26 mouse cellular contexts compared by ENCODE assay signal in genomic region chr17:87848964-87849363, GRCm38 (mm10). TPM values are rescaled to one million over a fixed set of nuclear protein-coding genes. Genes with fewer than 3 reads are reported as not detected.
DNase-seq lines count a peak whose midpoint lies in the region; ATAC-seq and TF ChIP-seq lines count a peak whose summit lies in the region.
"Had no signal": no experiment of that assay in that cellular context is flagged by ENCODE, and none has a peak within 500 bp of the region (broad histone marks: within the 10 kb centered on the region; RNA-seq: fewer than 3 reads in every experiment).

No protein-coding gene starts in this region.

- H3K4me2 ChIP-seq in heart, embryonic 11.5 days: no peak overlapping the region
- H3K4me2 ChIP-seq: embryonic facial prominence, embryonic 13.5 days; heart, embryonic 13.5 days had no signal

- H3K9me3 ChIP-seq in heart, embryonic 11.5 days (replicated peaks; ENCODE audit: control insufficient read depth, low read length): no peaks in the 10 kb centered on the region
- H3K9me3 ChIP-seq: embryonic facial prominence, embryonic 13.5 days had no signal

- ATAC-seq in heart, embryonic 11.5 days (replicated peaks; ENCODE audit: insufficient number of reproducible peaks, low FRiP score, low TSS enrichment): no peak
- ATAC-seq: forebrain, embryonic 14.5 days; hindbrain, embryonic 16.5 days; inflammation-experienced regulatory T-cells, adult 6 months; intestine, postnatal 0 days had no signal

- no peak overlapping the region for H3K9ac ChIP-seq in heart, embryonic 11.5 days (ENCODE audit: low read depth, low read length)
- H3K9ac ChIP-seq: embryonic facial prominence, embryonic 13.5 days; heart, embryonic 13.5 days had no signal

- H3K4me3 ChIP-seq in embryonic fibroblast, embryonic 13.5 days (ENCODE audit: insufficient read depth, low read length): no peak overlapping the region
- no peak overlapping the region for H3K4me3 ChIP-seq in heart, embryonic 11.5 days (ENCODE audit: low read depth, low read length)
- H3K4me3 ChIP-seq: embryonic facial prominence, embryonic 13.5 days; forebrain, embryonic 10.5 days; heart, embryonic 13.5 days had no signal

- no peaks in the 10 kb centered on the region for H3K36me3 ChIP-seq in heart, embryonic 11.5 days (ENCODE audit: control insufficient read depth, insufficient read depth, low read length)
- H3K36me3 ChIP-seq: embryonic facial prominence, embryonic 13.5 days; forebrain, embryonic 10.5 days; heart, embryonic 13.5 days had no signal

- peaks cover 17% of the 10 kb centered on the region for H3K4me1 ChIP-seq in embryonic fibroblast, embryonic 13.5 days (ENCODE audit: control insufficient read depth, insufficient read depth, low read length)
- H3K4me1 ChIP-seq in heart, embryonic 11.5 days (ENCODE audit: control insufficient read depth, insufficient read depth, low read length): no peaks in the 10 kb centered on the region
- H3K4me1 ChIP-seq: embryonic facial prominence, embryonic 13.5 days; heart, embryonic 13.5 days had no signal

- whole genome bisulfite sequencing in heart, embryonic 11.5 days (ENCODE audit: insufficient replicate concordance): 66% methylated on average over 3 of the region's 3 CpGs

- no peak for TF ChIP-seq CTCF in embryonic fibroblast, embryonic 13.5 days (IDR thresholded peaks at IDR 0.05; ENCODE audit: borderline replicate concordance, insufficient read depth, low read length)

- no peak for TF ChIP-seq POLR2A in embryonic fibroblast, embryonic 13.5 days (IDR thresholded peaks at IDR 0.05; ENCODE audit: low read depth, low read length)

- H3K27ac ChIP-seq in embryonic fibroblast, embryonic 13.5 days (ENCODE audit: insufficient read depth, low read length): peak overlapping the region; percentile 59; the same call in 1 of the 2 replicates
- H3K27ac ChIP-seq in heart, embryonic 11.5 days (ENCODE audit: low read depth, low read length): no peak overlapping the region
- H3K27ac ChIP-seq: embryonic facial prominence, embryonic 13.5 days; forebrain, embryonic 10.5 days; heart, embryonic 13.5 days; kidney, postnatal 0 days had no signal

- H3K27me3 ChIP-seq in heart, embryonic 11.5 days (ENCODE audit: control insufficient read depth, insufficient read depth, low read length): no peaks in the 10 kb centered on the region
- H3K27me3 ChIP-seq: embryonic facial prominence, embryonic 13.5 days; heart, embryonic 13.5 days had no signal

- peak; percentile 13 for DNase-seq in adrenal gland, postnatal 25 days
- no peak for DNase-seq in adrenal gland, postnatal 4 days (ENCODE audit: low spot score in 2 of 2)
- peak; percentile 91 for DNase-seq in 3T3-L1 (ENCODE audit: low read depth, low spot score)
- DNase-seq in Muller cell, postnatal 12 days (ENCODE audit: inconsistent ontology term): peak; percentile 40
- no peak for DNase-seq in adipocyte (ENCODE audit: low spot score)
- no peak for DNase-seq in cerebellum, adult 9-10 months
- DNase-seq: adrenal gland, adult 8-10 months; B cell, adult 2 months; cerebellum, adult 2 months; cerebellum, postnatal 25 days; gastrocnemius, postnatal 10 days; heart, postnatal 36 days; kidney, adult 9 months had no signal

RNA-seq across cellular contexts. Expression of gene Kcnk12, which starts 51.2 kb away (rescaled TPM):
- 0.73 and 0.76 TPM in 2 replicates for total RNA-seq in adrenal gland, postnatal 25 days (2021)
- total RNA-seq in adrenal gland, postnatal 4 days (2021): under 1 TPM; 0.20 to 0.64 TPM
- not detected in 2 replicates for polyA plus RNA-seq in embryonic fibroblast, embryonic 13.5 days (2011; ENCODE audit: insufficient read length, low read depth, missing spikeins)
- 0.23 and 0.51 TPM in 2 replicates for polyA plus RNA-seq in heart, embryonic 11.5 days (2014; fragmentation: Nextera tagmentation; extraction: Ambion mirVana)
- total RNA-seq: gastrocnemius, postnatal 10 days; gastrocnemius, postnatal 4 days; heart, adult 8-10 months; heart, postnatal 36 days had no signal
- polyA plus RNA-seq: embryonic facial prominence, embryonic 13.5 days; heart, embryonic 13.5 days; heart, postnatal 0 days; inflammation-experienced regulatory T-cells, adult 6 months; intestine, postnatal 0 days had no signal

Comparison
In these comparisons a context has a peak if more than half of its experiments do, and no peak if none do; other contexts are left out.
1. DNase-seq: peak in adrenal gland, postnatal 25 days (single experiment), 3T3-L1 (single experiment) and Muller cell, postnatal 12 days (single experiment); none in adrenal gland, postnatal 4 days (0 of 2), adipocyte (single experiment) and cerebellum, adult 9-10 months (single experiment).